Comparison of ENCODE assay signal across 8 mouse cellular contexts in genomic region chr6:148946409-148946742, GRCm38 (mm10). TPM values are rescaled to one million over a fixed set of nuclear protein-coding genes. Genes with fewer than 3 reads are reported as not detected.
DNase-seq lines count a peak whose midpoint lies in the region; ATAC-seq and TF ChIP-seq lines count a peak whose summit lies in the region.

Gene Sinhcaf (minus strand): TSS chr6:148946467.

- no peaks in the 10 kb centered on the region for H3K9me3 ChIP-seq in forebrain, embryonic 10.5 days
- no peaks in the 10 kb centered on the region for H3K9me3 ChIP-seq in heart, embryonic 15.5 days (replicated peaks)
- no peaks in the 10 kb centered on the region for H3K9me3 ChIP-seq in liver, embryonic 14.5 days (ENCODE audit: control insufficient read depth, low read length)
- no peaks in the 10 kb centered on the region for H3K9me3 ChIP-seq in neural tube, embryonic 11.5 days (ENCODE audit: control insufficient read depth, low read length)
- H3K9me3 ChIP-seq in stomach, postnatal 0 days (ENCODE audit: control insufficient read depth, low read length), result no peaks in the 10 kb centered on the region

- peaks cover 34% of the 10 kb centered on the region for H3K4me1 ChIP-seq in forebrain, embryonic 10.5 days
- peaks cover 7% of the 10 kb centered on the region for H3K4me1 ChIP-seq in heart, embryonic 15.5 days (replicated peaks)
- peaks cover 5 to 17% of the 10 kb centered on the region in 2 experiments; a peak in 3 of 4 replicates for H3K4me1 ChIP-seq in liver, embryonic 14.5 days (replicated peaks; ENCODE audit: control insufficient read depth in 2 of 2, insufficient read depth in 2 of 2, low read length in 1 of 2)
- peaks cover 11% of the 10 kb centered on the region; the same call in 1 of the 2 replicates for H3K4me1 ChIP-seq in neural tube, embryonic 11.5 days (ENCODE audit: control insufficient read depth, insufficient read depth, low read length)
- 0 out of 2 replicates have a peak, but pooled peaks cover 2% of the 10 kb centered on the region for H3K4me1 ChIP-seq in stomach, postnatal 0 days (replicated peaks; ENCODE audit: control insufficient read depth, insufficient read depth)

- H3K27ac ChIP-seq in forebrain, embryonic 10.5 days, result peak within 1 kb of the TSS; percentile 100
- peak within 1 kb of the TSS; percentile 92 for H3K27ac ChIP-seq in heart, embryonic 15.5 days
- H3K27ac ChIP-seq in liver, embryonic 14.5 days, result peak within 1 kb of the TSS; percentile 81
- H3K27ac ChIP-seq in neural tube, embryonic 11.5 days (ENCODE audit: low read depth, low read length), result peak within 1 kb of the TSS; percentile 91
- H3K27ac ChIP-seq in stomach, postnatal 0 days (replicated peaks), result peak within 1 kb of the TSS; percentile 95

- peak within 1 kb of the TSS; percentile 81 for H3K9ac ChIP-seq in heart, embryonic 15.5 days
- H3K9ac ChIP-seq in liver, embryonic 14.5 days (replicated peaks), result peak within 1 kb of the TSS; percentile 93
- H3K9ac ChIP-seq in neural tube, embryonic 11.5 days (ENCODE audit: low read length), result peak within 1 kb of the TSS; percentile 99
- H3K9ac ChIP-seq in stomach, postnatal 0 days (ENCODE audit: low read length), result peak within 1 kb of the TSS; percentile 91

- TF ChIP-seq CTCF in liver, embryonic 14.5 days (IDR thresholded peaks at IDR 0.05; ENCODE audit: low read depth), result no peak
- TF ChIP-seq CTCF in stomach, postnatal 0 days (IDR thresholded peaks at IDR 0.05; ENCODE audit: low read depth), result no peak

- peaks cover 23% of the 10 kb centered on the region for H3K36me3 ChIP-seq in forebrain, embryonic 10.5 days (replicated peaks)
- H3K36me3 ChIP-seq in heart, embryonic 15.5 days, result no peaks in the 10 kb centered on the region
- peaks cover 2% of the 10 kb centered on the region for H3K36me3 ChIP-seq in liver, embryonic 14.5 days (replicated peaks; ENCODE audit: control insufficient read depth, insufficient read depth, low read depth)
- H3K36me3 ChIP-seq in neural tube, embryonic 11.5 days (ENCODE audit: control insufficient read depth, insufficient read depth, low read length), result no peaks in the 10 kb centered on the region
- no peaks in the 10 kb centered on the region for H3K36me3 ChIP-seq in stomach, postnatal 0 days (ENCODE audit: control insufficient read depth, insufficient read depth, low read length)

- peak within 1 kb of the TSS; percentile 81 for H3K4me2 ChIP-seq in heart, embryonic 15.5 days
- H3K4me2 ChIP-seq in liver, embryonic 14.5 days (ENCODE audit: low read depth), result peak within 1 kb of the TSS; percentile 99
- peak within 1 kb of the TSS; percentile 62 for H3K4me2 ChIP-seq in neural tube, embryonic 11.5 days (ENCODE audit: low read depth)
- H3K4me2 ChIP-seq in stomach, postnatal 0 days (replicated peaks; ENCODE audit: low read depth), result peak within 1 kb of the TSS; percentile 94

- ATAC-seq in heart, embryonic 15.5 days (replicated peaks; ENCODE audit: insufficient number of reproducible peaks, insufficient read depth, low FRiP score, low read depth), result peak; percentile 82
- peak; percentile 84 for ATAC-seq in liver, embryonic 14.5 days (ENCODE audit: insufficient read depth)
- ATAC-seq in neural tube, embryonic 11.5 days (ENCODE audit: insufficient read depth, low FRiP score, low TSS enrichment), result peak; percentile 79
- ATAC-seq in stomach, postnatal 0 days (ENCODE audit: low FRiP score, low TSS enrichment), result peak; percentile 81

- TF ChIP-seq EP300 in liver, embryonic 14.5 days (IDR thresholded peaks at IDR 0.05; ENCODE audit: low read depth), result no peak
- no peak for TF ChIP-seq EP300 in stomach, postnatal 0 days (optimal IDR thresholded peaks at IDR 0.05)

- no peaks in the 10 kb centered on the region for H3K27me3 ChIP-seq in forebrain, embryonic 10.5 days (ENCODE audit: poor library complexity, severe bottlenecking)
- H3K27me3 ChIP-seq in heart, embryonic 15.5 days, result no peaks in the 10 kb centered on the region
- H3K27me3 ChIP-seq in liver, embryonic 14.5 days (ENCODE audit: control insufficient read depth, insufficient read depth, low read length), result no peaks in the 10 kb centered on the region
- H3K27me3 ChIP-seq in neural tube, embryonic 11.5 days (ENCODE audit: control insufficient read depth, insufficient read depth, low read length), result no peaks in the 10 kb centered on the region
- H3K27me3 ChIP-seq in stomach, postnatal 0 days (ENCODE audit: control insufficient read depth, insufficient read depth, low read length), result no peaks in the 10 kb centered on the region

- DNase-seq in CD8-positive naive resting alpha-beta T cell, adult 2 months (ENCODE audit: low read depth in 2 of 2, low spot score in 2 of 2), result peak; percentile 94 to 98
- DNase-seq in c-Kit-positive CD71-negative TER-119-negative erythroid progenitor cells, embryonic 14.5 days (ENCODE audit: low read depth), result peak; percentile 98
- DNase-seq in forebrain, embryonic 10.5 days (ENCODE audit: extremely low spot score, low spot score), result peak; percentile 100
- DNase-seq in kidney, postnatal 25 days, result peak; percentile 99
- peak; percentile 94 to 96 (median 95) for DNase-seq in liver, embryonic 14.5 days (ENCODE audit: low read depth in 3 of 3, low spot score in 3 of 3)
- peak; percentile 100 for DNase-seq in neural tube, embryonic 11.5 days (ENCODE audit: low spot score)
- peak; percentile 99 for DNase-seq in stomach, postnatal 0 days (ENCODE audit: low spot score)

- H3K4me3 ChIP-seq in forebrain, embryonic 10.5 days, result peak within 1 kb of the TSS; percentile 92
- peak within 1 kb of the TSS; percentile 75 for H3K4me3 ChIP-seq in heart, embryonic 15.5 days
- peak within 1 kb of the TSS; percentile 87 to 88 for H3K4me3 ChIP-seq in liver, embryonic 14.5 days (ENCODE audit: insufficient read depth in 1 of 2, low read depth in 2 of 2, low read length in 2 of 2)
- H3K4me3 ChIP-seq in neural tube, embryonic 11.5 days (ENCODE audit: low read depth, low read length), result peak within 1 kb of the TSS; percentile 97
- peak within 1 kb of the TSS; percentile 82 for H3K4me3 ChIP-seq in stomach, postnatal 0 days (ENCODE audit: low read depth, low read length)

- WGBS in forebrain, embryonic 10.5 days, result under 1% methylated on average over 47 of the region's 47 CpGs
- under 1% methylated on average over 47 of the region's 47 CpGs for WGBS in heart, embryonic 15.5 days
- under 1% methylated on average over 47 of the region's 47 CpGs for WGBS in liver, embryonic 14.5 days (ENCODE audit: insufficient replicate concordance)
- WGBS in neural tube, embryonic 11.5 days, result 0% methylated on average over 40 of the region's 47 CpGs
- WGBS in stomach, postnatal 0 days, result under 1% methylated on average over 40 of the region's 47 CpGs

RNA-seq across cellular contexts. Expression of gene Sinhcaf, which starts in this region (rescaled TPM):
- polyA plus RNA-seq in forebrain, embryonic 10.5 days (2016; fragmentation: Nextera tagmentation; extraction: Ambion mirVana), result 333 and 368 TPM in 2 replicates
- polyA plus RNA-seq in heart, embryonic 15.5 days (2015; fragmentation: Nextera tagmentation; extraction: Ambion mirVana), result 44.6 and 54.0 TPM in 2 replicates
- 5.1 and 7.5 TPM in 2 replicates for polyA plus RNA-seq in liver, embryonic 14.5 days (2012; rRNA removed)
- 15.1 and 16.6 TPM in 2 replicates for polyA plus RNA-seq in liver, embryonic 14.5 days (2014; fragmentation: Nextera tagmentation; extraction: Ambion mirVana)
- polyA plus RNA-seq in neural tube, embryonic 11.5 days (2014; fragmentation: Nextera tagmentation; extraction: Ambion mirVana), result 258 and 270 TPM in 2 replicates
- polyA plus RNA-seq in stomach, postnatal 0 days (2015; fragmentation: Nextera tagmentation; extraction: Ambion mirVana), result 27.6 and 27.9 TPM in 2 replicates

Comparison
In these comparisons a context has a peak if more than half of its experiments do, and no peak if none do; other contexts are left out.
1. Peak in every context shown above with its lines: DNase-seq, ATAC-seq, H3K4me3 ChIP-seq and H3K27ac ChIP-seq.